Mouse (Mus musculus): ENCODE results near the gene Ttll10. TPM values are rescaled to one million over a fixed set of nuclear protein-coding genes. Genes with fewer than 3 reads are reported as not detected.

The Ttll10 gene
- total RNA-seq, 2 experiments from 2014 or later, result not detected

GRCm38 (mm10) chr4:156030651-156031118, 28.5 kb downstream of the Ttll10 start:
- no peak for ATAC-seq (ENCODE audit: poor library complexity, severe bottlenecking)

GRCm38 (mm10) chr4:156028580-156028979, 30.6 kb downstream of the Ttll10 start:
- no peak for ATAC-seq (ENCODE audit: poor library complexity, severe bottlenecking)

- peak; percentile 72 for ATAC-seq (ENCODE audit: poor library complexity, severe bottlenecking)
Measured at GRCm38 (mm10) chr4:156026013-156026412, 33.2 kb downstream of the Ttll10 start, which contains the start of gene Tnfrsf18. TSS of gene Tnfrsf18 (plus strand) at chr4:156026164.

- ATAC-seq (ENCODE audit: poor library complexity, severe bottlenecking), result no peak
Measured at GRCm38 (mm10) chr4:156024184-156024583, 35.0 kb downstream of the Ttll10 start.

- no peak for ATAC-seq (ENCODE audit: poor library complexity, severe bottlenecking)
Measured at GRCm38 (mm10) chr4:156023520-156023919, 35.7 kb downstream of the Ttll10 start.

- peak; percentile 23; the same call in 1 of the 2 replicates for ATAC-seq (ENCODE audit: poor library complexity, severe bottlenecking)
Measured at GRCm38 (mm10) chr4:156021942-156022419, 37.2 kb downstream of the Ttll10 start.

- 0 out of 2 replicates have a peak, but pooled peaks have one; percentile 7 for ATAC-seq (ENCODE audit: poor library complexity, severe bottlenecking)
Measured at GRCm38 (mm10) chr4:156021381-156021780, 37.8 kb downstream of the Ttll10 start.

- ATAC-seq (ENCODE audit: poor library complexity, severe bottlenecking), result no peak
Measured at GRCm38 (mm10) chr4:156019771-156020170, 39.4 kb downstream of the Ttll10 start.

- no peak for ATAC-seq (ENCODE audit: poor library complexity, severe bottlenecking)
Measured at GRCm38 (mm10) chr4:156014436-156014835, 44.8 kb downstream of the Ttll10 start.

GRCm38 (mm10) chr4:156013637-156014036, 45.6 kb downstream of the Ttll10 start, which contains the start of gene Tnfrsf4:
TSS of gene Tnfrsf4 (plus strand) at chr4:156013843.
- ATAC-seq (ENCODE audit: poor library complexity, severe bottlenecking), result no peak

GRCm38 (mm10) chr4:156008369-156008768, 50.8 kb downstream of the Ttll10 start:
- ATAC-seq (ENCODE audit: poor library complexity, severe bottlenecking), result no peak

- ATAC-seq (ENCODE audit: poor library complexity, severe bottlenecking), result no peak
Measured at GRCm38 (mm10) chr4:156004109-156004508, 55.1 kb downstream of the Ttll10 start.

- no peak for ATAC-seq (ENCODE audit: poor library complexity, severe bottlenecking)
Measured at GRCm38 (mm10) chr4:155993606-155994005, 65.6 kb downstream of the Ttll10 start.

- ATAC-seq (ENCODE audit: poor library complexity, severe bottlenecking), result peak; percentile 71
Measured at GRCm38 (mm10) chr4:155992906-155993547, 66.2 kb downstream of the Ttll10 start.

- ATAC-seq (ENCODE audit: poor library complexity, severe bottlenecking), result peak; percentile 81
Measured at GRCm38 (mm10) chr4:155992241-155992905, 66.8 kb downstream of the Ttll10 start, which contains the start of the genes B3galt6 and Sdf4. TSS of gene B3galt6 (minus strand) at chr4:155992649. TSS of gene Sdf4 (plus strand) at chr4:155992872.

GRCm38 (mm10) chr4:155991908-155992230, 67.3 kb downstream of the Ttll10 start:
- ATAC-seq (ENCODE audit: poor library complexity, severe bottlenecking), result no peak

- ATAC-seq (ENCODE audit: poor library complexity, severe bottlenecking), result peak; percentile 57
Measured at GRCm38 (mm10) chr4:155991211-155991907, 67.9 kb downstream of the Ttll10 start.
